Mouse (Mus musculus): ENCODE measurements around the gene Cgref1.
A peak's percentile ranks its signal among the peaks of the same experiment; 100 is the strongest.

Gene Cgref1

DNA sequence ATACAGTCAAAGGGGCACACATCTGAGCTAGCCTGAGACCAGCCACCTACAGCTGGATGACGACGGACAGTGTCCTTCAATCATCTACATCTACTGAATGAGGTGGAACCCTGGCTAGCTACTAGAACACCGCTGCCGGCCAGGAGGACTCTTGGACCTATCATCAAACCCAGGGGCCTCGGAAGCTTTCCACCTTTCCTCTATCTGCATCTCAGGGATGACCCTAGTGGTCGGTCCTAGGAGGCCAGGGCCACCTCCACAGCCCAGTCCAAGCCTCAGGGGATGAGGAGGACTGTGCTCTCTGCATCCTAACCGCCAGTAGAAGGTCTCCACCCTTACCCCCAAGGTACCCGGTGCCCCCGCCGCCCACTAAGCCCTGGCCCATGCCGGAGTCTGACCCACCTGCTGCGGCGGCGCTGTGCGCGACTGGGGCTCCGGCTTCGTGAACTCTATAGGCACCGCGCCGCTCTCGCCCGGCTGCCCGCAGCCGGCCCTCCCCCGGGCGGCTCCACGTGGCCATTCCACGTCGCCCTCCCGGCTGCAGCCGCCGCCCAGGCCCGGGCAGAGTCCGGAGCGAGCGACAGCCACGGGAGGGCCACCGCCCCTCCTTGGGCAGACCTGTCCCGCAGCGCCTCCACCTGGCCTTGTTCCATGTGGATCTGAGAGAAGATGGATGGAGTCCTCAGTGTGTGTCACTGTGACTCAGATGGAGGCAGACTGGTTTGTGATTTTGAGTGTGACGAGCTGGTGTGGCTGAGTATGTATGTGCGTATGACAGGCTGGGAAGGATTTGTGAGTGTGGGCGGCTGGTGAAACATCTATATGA is at the start of gene Cgref1:
TSS of gene Cgref1 (minus strand) at position 636 of the 826 bp plus-strand sequence.
- peak; percentile 59 for DNase-seq (ENCODE audit: low spot score)

DNA sequence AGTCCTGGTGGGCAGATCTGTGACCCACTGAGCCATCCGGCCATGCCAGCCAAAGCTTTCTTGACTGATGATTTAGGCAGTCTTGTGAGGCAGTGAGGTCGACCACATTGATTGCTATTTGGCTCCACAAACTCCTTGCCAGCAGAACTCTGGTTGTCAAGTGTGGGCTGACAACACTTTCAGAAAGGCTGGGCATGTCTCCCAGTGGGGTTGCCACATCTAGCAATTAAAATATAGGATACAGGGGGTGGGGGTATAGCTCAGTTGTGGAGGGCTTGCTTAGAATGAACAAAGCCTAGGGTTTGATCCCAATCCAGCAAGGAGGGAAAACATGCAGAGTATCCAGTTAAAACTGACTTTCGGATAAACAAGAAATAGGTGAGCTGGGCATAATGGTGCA is 48.7 kb upstream of the Cgref1 start:
- no peak for DNase-seq (ENCODE audit: low spot score)

- DNase-seq (ENCODE audit: low spot score) = peak; percentile 63
Observed at GRCm38 (mm10) chr5:30992980-30993676, 47.7 kb upstream of the Cgref1 start.

GRCm38 (mm10) chr5:30982357-30982756 is 37.0 kb upstream of the Cgref1 start:
- DNase-seq (ENCODE audit: low spot score) = peak; percentile 42

GRCm38 (mm10) chr5:30974870-30975656 is 29.7 kb upstream of the Cgref1 start:
- DNase-seq (ENCODE audit: low spot score) = no peak

DNA sequence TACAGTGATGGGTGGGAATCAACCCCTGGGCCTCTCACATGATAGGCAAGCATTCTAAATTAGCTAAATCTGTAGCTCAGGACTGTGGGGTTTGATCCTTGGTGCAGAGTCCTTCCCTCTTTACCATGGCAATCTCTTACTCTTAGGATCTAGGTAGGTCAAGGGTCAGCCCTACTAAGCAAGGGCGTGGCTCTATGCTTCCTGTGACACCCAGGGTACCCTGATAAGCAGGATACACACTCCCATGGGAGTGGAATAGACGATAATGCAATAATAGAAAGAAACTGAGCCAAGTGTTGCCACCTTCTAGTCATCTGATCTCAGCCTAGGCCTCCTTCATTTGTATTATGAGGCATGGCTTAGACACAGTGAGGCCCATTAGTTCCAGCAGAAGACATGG is 24.0 kb upstream of the Cgref1 start:
- DNase-seq (ENCODE audit: low spot score) = no peak

DNA sequence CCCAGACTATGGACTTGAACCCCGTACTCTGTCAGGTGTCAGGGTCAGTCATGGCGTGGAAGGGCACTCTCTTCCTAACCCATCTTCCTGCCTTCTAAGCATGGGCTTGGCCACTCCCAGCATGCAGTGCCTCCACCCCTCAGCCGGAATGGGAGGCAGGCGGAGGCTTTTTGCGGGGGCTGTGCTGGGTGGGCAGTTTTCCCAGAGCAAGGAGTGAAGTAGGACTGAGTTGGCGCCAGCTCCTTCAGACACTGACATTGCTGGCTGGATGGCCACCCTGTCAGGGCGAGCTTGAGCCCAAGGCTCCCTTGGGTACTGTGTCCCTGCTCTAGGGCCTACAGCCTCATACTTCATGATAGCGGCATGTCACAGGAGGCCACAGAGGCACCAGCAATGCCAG is 23.0 kb upstream of the Cgref1 start, which contains the start of gene Tcf23:
TSS of gene Tcf23 (plus strand) at position 247 of the 400 bp plus-strand sequence.
- DNase-seq (ENCODE audit: low spot score) = no peak

DNA sequence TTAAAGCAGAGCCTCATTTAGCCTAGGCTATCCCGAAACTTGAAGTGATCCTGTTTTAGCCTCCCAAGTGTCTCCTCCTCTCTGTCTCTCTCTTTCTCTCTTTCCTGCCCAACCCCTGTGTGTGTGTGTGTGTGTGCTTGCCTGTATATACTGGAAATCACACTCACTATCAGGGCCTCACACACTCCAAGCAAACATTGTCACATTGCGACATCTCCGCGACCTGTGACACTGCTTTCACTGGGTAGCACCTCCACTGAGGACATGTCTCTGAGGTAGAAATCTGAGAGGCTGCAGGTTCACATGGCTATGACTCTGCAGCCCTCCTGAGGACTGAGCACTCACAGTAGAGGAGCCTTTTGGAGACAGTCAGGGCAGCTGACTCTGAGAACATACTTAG is 20.8 kb upstream of the Cgref1 start:
- no peak for DNase-seq (ENCODE audit: low spot score)

DNA sequence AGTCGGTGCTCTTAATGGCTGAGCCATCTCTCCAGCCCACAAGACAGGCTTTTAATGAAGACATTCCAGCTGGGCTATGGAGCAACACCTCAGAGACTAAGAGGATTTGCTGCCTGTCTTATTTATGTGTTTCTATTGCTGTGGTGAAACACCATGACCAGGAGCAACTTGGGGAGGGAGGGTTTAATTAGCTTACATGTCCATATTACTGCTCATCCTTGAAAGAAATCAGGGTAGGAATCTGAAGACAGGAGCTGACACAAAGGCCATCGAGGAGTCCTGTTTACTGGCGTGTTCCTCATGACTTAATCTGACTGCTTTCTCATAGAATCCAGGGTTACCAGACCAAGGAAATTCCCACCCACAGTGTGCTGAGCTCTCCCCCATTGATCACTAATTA is 18.5 kb upstream of the Cgref1 start:
- no peak for DNase-seq (ENCODE audit: low spot score)

- no peak for DNase-seq (ENCODE audit: low spot score)
Observed at GRCm38 (mm10) chr5:30961545-30962505, 16.4 kb upstream of the Cgref1 start.

DNA sequence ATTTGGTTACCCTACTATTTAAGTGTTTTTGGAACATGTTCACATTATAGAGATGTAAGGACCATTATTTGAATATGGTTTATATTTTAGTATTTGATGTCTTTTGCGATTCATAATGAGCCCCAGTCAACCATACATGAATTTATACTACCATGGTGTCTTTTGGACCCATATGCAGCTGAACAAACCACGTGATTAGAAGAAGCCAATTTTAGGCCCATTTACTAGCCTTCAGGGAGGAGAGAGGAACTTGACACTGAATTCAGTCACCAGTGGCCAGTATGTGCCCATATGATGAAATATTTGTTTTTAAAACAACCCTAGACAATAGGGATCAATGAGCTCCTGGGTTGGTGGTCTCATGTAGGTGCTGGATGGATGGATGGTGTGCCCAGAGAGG is 15.4 kb upstream of the Cgref1 start:
- DNase-seq (ENCODE audit: low spot score) = no peak

DNA sequence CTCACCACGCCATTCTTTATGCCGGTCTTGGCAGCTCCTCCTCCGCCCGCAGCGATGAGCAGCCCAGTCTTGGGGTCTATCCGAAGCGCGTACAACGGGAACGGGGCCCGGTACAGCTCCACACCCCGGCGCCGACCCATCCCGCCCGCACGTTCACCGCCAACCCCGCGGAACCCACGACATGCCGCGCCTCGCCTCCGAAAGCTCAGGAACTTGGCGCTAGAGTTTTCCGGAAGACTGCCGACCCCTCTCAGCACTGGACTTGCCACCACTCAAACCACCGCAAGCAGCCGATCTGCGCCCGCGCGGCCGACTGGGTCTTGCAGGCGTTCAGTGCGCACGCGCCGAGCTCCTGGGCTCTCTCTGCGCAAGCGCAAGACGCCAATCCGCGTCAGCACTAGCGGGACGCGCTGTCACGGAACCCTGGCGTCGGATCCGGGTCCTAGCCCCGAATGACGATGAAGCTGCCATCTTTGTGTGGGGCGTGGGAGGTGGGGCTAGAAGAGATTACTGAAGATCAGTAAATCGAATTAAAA is 14.6 kb upstream of the Cgref1 start, which contains the start of gene Preb:
TSS of gene Preb (minus strand) at position 396 of the 536 bp plus-strand sequence.
- peak; percentile 96 for DNase-seq (ENCODE audit: low spot score)

GRCm38 (mm10) chr5:30959198-30959854 is 13.9 kb upstream of the Cgref1 start:
- DNase-seq (ENCODE audit: low spot score) = no peak

DNA sequence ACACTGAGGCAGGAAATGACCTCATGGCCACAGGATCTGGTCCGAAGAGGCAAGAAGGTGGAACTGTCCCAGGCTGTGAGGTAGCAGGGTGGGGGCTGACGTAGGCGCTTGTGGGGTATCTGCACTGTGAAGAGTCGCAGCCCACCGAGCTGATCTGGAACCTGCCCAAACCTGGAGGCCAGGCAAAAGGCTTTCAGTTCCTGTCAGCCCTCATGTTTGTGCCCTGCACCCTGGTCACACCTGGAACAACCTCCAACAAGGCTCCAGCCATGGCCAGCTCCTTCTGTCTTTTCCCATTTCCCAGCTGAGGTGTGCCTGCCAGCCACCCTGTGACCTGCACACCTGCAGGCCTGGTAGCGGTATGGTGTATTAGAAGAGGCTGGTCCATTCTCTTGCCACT is 12.5 kb upstream of the Cgref1 start:
- DNase-seq (ENCODE audit: low spot score) = no peak

GRCm38 (mm10) chr5:30955751-30956150 is 10.4 kb upstream of the Cgref1 start:
- no peak for DNase-seq (ENCODE audit: low spot score)

DNA sequence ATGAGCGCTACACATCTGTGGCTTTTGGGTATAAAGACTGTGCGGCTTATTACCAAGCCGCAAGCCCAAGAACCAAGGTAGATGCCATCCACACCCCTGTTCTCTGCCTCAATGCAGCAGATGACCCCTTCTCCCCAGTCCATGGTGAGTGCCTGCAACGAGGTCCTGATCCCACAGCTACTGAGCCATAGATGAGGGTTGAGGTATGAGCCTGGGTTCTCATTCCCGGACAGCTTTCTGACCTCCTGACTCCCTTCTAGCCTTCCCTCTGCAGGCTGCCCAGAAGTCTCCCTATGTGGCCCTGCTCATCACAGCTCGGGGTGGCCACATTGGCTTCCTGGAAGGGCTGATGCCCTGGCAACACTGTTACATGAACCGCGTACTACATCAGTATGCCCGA is 9.2 kb upstream of the Cgref1 start:
- no peak for DNase-seq (ENCODE audit: low spot score)

DNA sequence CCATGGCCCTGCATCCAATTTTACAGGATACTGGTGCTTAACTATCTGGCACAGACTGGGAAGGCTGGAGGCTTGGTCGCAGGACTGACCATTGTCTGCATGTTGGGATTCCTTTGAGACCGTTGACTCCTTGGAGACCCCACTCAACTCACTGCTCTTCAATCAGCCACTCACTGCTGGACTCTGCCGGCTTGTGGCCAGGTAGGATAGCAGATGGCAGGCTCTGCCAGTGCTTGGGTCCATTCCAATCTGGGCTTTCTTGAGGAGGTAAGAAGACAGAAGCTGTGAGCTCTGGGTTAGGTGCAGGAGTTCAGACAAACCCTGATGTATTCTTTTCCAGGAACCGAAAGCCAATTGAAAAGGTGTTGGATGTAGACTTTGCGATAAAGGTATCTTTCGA is 8.7 kb upstream of the Cgref1 start:
- DNase-seq (ENCODE audit: low spot score) = no peak

DNA sequence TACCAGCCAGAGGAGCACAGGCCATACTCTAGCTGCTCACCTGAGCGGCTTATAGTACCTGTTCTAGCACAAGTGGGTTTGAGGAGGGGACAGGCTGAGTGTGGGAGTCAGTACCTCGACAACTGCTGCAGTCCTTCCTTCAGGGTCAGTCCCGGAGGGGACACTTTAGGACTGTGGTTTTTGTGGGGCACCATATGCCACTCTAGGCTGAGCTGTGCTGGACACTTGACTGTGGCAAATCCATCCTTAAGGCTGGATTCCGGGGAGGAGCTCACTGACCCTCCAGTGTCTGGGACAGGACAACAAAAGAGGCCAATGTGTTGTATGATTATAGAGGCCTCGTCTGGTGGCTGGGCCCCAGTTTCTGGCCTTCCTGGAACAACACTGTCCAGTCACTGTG is 7.2 kb upstream of the Cgref1 start:
- DNase-seq (ENCODE audit: low spot score) = no peak

GRCm38 (mm10) chr5:30951706-30952105 is 6.3 kb upstream of the Cgref1 start:
- no peak for DNase-seq (ENCODE audit: low spot score)

- DNase-seq (ENCODE audit: low spot score) = no peak
Observed at GRCm38 (mm10) chr5:30950922-30951321, 5.5 kb upstream of the Cgref1 start.
